Mouse (Mus musculus) liver, postnatal 0 days (tissue): ENCODE results near the gene Rif1.

ENCODE experiments used
- CTCF ChIP-seq: sonication (generic); IDR thresholded peaks from 2 replicates; pipeline ENCODE4 v1.5.1; 2016; ENCODE audit warnings: antibody characterized with exemption, low read depth
- EP300 ChIP-seq: IDR thresholded peaks from 2 replicates; pipeline ENCODE4 v1.6.1; 2016; ENCODE audit warnings: antibody characterized with exemption, low read depth, mild to moderate bottlenecking

GRCm38 (mm10) chr2:52169243-52170005, 96.8 kb downstream of the Rif1 start:
- TF ChIP-seq CTCF: no peak
- no peak for TF ChIP-seq EP300
